Mouse (Mus musculus): Measurements from ENCODE around the gene Gm12185. TPM values are rescaled to one million over a fixed set of nuclear protein-coding genes. Genes with fewer than 3 reads are reported as not detected.
"Not testable (repeated sequence)": the region's sequence is repeated elsewhere in the genome, so short reads cannot be mapped to it uniquely, and the experiment has no call there.

Gene Gm12185
- polyA plus RNA-seq, 1 experiment from 2014 or later = not detected

- not testable (repeated sequence) for H3K9me3 ChIP-seq (ENCODE audit: control insufficient read depth, low read length); H3K4me3 ChIP-seq (ENCODE audit: low read length); H3K36me3 ChIP-seq (ENCODE audit: control insufficient read depth, insufficient read depth, low read length); H3K9ac ChIP-seq (ENCODE audit: low read length); ATAC-seq (ENCODE audit: low read depth); H3K4me2 ChIP-seq (ENCODE audit: low read depth, low read length); H3K27me3 ChIP-seq (ENCODE audit: control insufficient read depth, insufficient read depth, low read depth, low read length); H3K4me1 ChIP-seq (replicated peaks; ENCODE audit: control insufficient read depth, insufficient read depth, low read length); H3K27ac ChIP-seq (ENCODE audit: low read length)
- WGBS = 66% methylated on average over 6 of the region's 6 CpGs
These were observed 91.1 kb downstream of the Gm12185 start for GRCm38 (mm10) chr11:48900654-48901566.

DNA sequence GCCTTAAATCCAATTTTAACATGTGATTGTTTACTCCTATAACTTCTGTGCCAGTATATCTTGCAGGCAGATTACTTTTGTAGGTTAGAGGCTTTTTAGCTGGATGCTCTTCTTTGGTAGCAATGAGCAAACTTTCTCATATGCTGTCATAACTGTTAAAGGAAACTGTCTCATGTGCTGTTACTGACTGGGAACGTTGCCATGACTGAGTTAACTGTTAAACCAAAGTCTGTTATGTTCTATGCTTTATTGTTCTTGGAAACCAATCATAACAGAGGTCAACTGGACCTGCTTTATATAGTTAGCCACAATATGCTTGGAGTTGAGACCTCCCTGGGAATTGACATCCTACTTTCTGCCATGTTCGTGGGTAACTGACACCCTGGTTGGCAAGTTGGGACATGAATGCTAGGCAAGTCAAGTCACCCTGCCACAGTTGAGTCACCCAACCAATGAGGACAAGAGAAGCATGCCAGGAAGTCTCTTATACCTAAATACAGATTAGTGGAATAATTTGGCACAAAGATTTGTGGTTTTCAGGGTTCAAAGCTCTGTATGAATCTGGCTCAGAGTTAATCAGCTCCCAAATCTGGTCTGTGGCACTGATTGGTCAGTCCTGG is 93.1 kb downstream of the Gm12185 start:
- Histone ChIP-seq H3K4me2 (ENCODE audit: low read depth, low read length) (no peak overlapping the region), H3K36me3 (ENCODE audit: control insufficient read depth, insufficient read depth, low read length) (no peaks in the 10 kb centered on the region), H3K4me3 (ENCODE audit: low read length) (no peak overlapping the region), H3K9ac (ENCODE audit: low read length) (no peak overlapping the region), H3K27ac (ENCODE audit: low read length) (no peak overlapping the region), H3K4me1 (replicated peaks; ENCODE audit: control insufficient read depth, insufficient read depth, low read length) (no peaks in the 10 kb centered on the region), H3K9me3 (ENCODE audit: control insufficient read depth, low read length) (no peaks in the 10 kb centered on the region), H3K27me3 (ENCODE audit: control insufficient read depth, insufficient read depth, low read depth, low read length) (no peaks in the 10 kb centered on the region)
- no peak for ATAC-seq (ENCODE audit: low read depth)
- WGBS = 73% methylated on average over 2 of the region's 2 CpGs

DNA sequence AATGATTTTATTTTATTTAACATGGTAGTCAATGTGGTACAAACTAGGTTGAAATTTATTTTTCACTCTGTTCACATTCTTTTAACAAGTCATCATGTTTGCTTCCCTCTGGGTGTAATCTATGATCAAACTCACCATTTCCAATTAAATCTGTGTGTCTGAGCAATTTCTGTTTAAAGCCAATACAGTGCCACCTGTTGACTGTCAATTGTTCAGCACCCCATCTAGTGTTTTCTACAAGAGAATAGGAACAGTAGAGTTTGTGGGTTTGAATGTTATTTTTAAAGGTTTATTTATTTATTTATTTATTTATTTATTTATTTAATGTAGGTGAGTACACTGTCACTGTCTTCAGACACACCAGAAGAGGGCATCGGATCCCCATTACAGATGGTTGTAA is 115.3 kb downstream of the Gm12185 start:
- Histone ChIP-seq H3K9me3 (ENCODE audit: control insufficient read depth, low read length) (no peaks in the 10 kb centered on the region), H3K36me3 (ENCODE audit: control insufficient read depth, insufficient read depth, low read length) (no peaks in the 10 kb centered on the region), H3K4me2 (ENCODE audit: low read depth, low read length) (no peak overlapping the region), H3K27me3 (ENCODE audit: control insufficient read depth, insufficient read depth, low read depth, low read length) (no peaks in the 10 kb centered on the region), H3K27ac (ENCODE audit: low read length) (no peak overlapping the region), H3K9ac (ENCODE audit: low read length) (no peak overlapping the region), H3K4me3 (ENCODE audit: low read length) (no peak overlapping the region), H3K4me1 (replicated peaks; ENCODE audit: control insufficient read depth, insufficient read depth, low read length) (peaks cover 5% of the 10 kb centered on the region)
- 88% methylated on average over 1 of the region's 1 CpGs for WGBS
- ATAC-seq (ENCODE audit: low read depth) = no peak

DNA sequence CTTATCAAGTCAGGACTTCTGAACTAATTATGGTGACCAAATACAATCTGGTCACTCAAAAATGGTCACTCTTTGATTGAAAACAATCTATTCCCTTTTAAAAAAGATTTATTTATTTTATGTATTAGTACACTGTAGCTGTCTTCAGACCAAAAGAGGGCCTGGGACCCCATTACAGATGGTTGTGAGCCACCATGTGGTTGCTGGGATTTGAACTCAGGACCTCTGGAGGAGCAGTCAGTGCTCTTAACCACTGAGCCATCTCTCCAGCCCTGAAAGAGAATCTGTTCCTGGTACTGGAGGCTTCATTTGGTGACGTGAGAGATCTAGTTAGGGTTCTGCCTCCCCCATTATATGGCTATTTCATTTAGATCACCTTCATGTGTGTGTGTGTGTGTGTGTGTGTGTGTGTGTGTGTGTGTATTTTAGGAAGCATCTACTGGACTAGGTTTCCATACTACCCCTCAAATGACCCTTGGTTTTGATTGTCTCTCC is 116.6 kb downstream of the Gm12185 start:
- H3K9me3 ChIP-seq (ENCODE audit: control insufficient read depth, low read length); H3K4me2 ChIP-seq (ENCODE audit: low read depth, low read length); H3K36me3 ChIP-seq (ENCODE audit: control insufficient read depth, insufficient read depth, low read length); H3K4me1 ChIP-seq (replicated peaks; ENCODE audit: control insufficient read depth, insufficient read depth, low read length); H3K27me3 ChIP-seq (ENCODE audit: control insufficient read depth, insufficient read depth, low read depth, low read length); H3K27ac ChIP-seq (ENCODE audit: low read length); ATAC-seq (ENCODE audit: low read depth); H3K9ac ChIP-seq (ENCODE audit: low read length); H3K4me3 ChIP-seq (ENCODE audit: low read length): not testable (repeated sequence)
- 83% methylated on average over 1 of the region's 1 CpGs for WGBS

- WGBS = 1% methylated on average over 4 of the region's 4 CpGs
- H3K27me3 ChIP-seq (ENCODE audit: control insufficient read depth, insufficient read depth, low read depth, low read length) = no peaks in the 10 kb centered on the region
- H3K9me3 ChIP-seq (ENCODE audit: control insufficient read depth, low read length) = no peaks in the 10 kb centered on the region
- H3K27ac ChIP-seq (ENCODE audit: low read length) = no peak overlapping the region
- no peak overlapping the region for H3K9ac ChIP-seq (ENCODE audit: low read length)
- H3K36me3 ChIP-seq (ENCODE audit: control insufficient read depth, insufficient read depth, low read length) = no peaks in the 10 kb centered on the region
- H3K4me2 ChIP-seq (ENCODE audit: low read depth, low read length) = no peak overlapping the region
- no peak overlapping the region for H3K4me3 ChIP-seq (ENCODE audit: low read length)
- ATAC-seq (ENCODE audit: low read depth) = no peak
- H3K4me1 ChIP-seq (replicated peaks; ENCODE audit: control insufficient read depth, insufficient read depth, low read length) = peaks cover 12% of the 10 kb centered on the region
These were observed 117.6 kb downstream of the Gm12185 start for GRCm38 (mm10) chr11:48874465-48874864.

GRCm38 (mm10) chr11:48873591-48874290 is 118.3 kb downstream of the Gm12185 start:
- Histone ChIP-seq H3K36me3 (ENCODE audit: control insufficient read depth, insufficient read depth, low read length) (no peaks in the 10 kb centered on the region), H3K9me3 (ENCODE audit: control insufficient read depth, low read length) (no peaks in the 10 kb centered on the region), H3K27me3 (ENCODE audit: control insufficient read depth, insufficient read depth, low read depth, low read length) (no peaks in the 10 kb centered on the region), H3K27ac (ENCODE audit: low read length) (no peak overlapping the region), H3K9ac (ENCODE audit: low read length) (no peak overlapping the region), H3K4me3 (ENCODE audit: low read length) (no peak overlapping the region), H3K4me2 (ENCODE audit: low read depth, low read length) (no peak overlapping the region), H3K4me1 (replicated peaks; ENCODE audit: control insufficient read depth, insufficient read depth, low read length) (peaks cover 17% of the 10 kb centered on the region)
- 54% methylated on average over 10 of the region's 10 CpGs for WGBS
- no peak for ATAC-seq (ENCODE audit: low read depth)

DNA sequence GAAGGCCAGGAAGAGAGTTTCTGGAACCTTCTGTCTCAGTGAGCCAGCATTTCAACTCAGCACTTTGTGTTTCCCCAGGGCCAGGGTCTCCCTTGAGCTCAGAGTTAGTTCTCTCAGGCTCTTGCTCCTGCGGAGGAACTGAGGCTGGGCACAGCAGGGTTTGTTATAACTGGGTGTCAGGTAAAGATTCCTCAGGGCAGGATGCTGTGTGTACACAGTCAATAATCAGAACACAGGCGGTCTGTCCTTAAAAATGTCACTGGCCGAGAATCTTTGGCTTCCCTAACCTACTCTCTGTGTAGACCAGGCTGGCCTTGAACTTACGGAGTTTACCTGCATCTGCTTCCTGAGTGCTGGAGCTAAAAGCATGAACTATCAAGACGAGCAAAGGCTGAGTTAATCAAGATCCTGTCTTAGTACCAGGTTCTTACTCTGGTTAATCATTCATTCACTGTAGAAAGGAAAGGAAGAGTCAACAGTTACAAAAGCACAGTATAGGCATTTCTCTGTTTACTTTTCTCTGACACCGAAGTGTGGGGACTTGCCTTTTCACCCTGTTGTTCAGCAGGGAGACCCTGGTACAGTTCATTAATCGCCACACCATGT is 119.2 kb downstream of the Gm12185 start:
- Histone ChIP-seq H3K4me3 (ENCODE audit: low read length) (no peak overlapping the region), H3K9ac (ENCODE audit: low read length) (peak overlapping the region; percentile 76), H3K4me2 (ENCODE audit: low read depth, low read length) (peak overlapping the region; percentile 69), H3K27me3 (ENCODE audit: control insufficient read depth, insufficient read depth, low read depth, low read length) (no peaks in the 10 kb centered on the region), H3K27ac (ENCODE audit: low read length) (peak overlapping the region; percentile 71), H3K9me3 (ENCODE audit: control insufficient read depth, low read length) (no peaks in the 10 kb centered on the region), H3K4me1 (replicated peaks; ENCODE audit: control insufficient read depth, insufficient read depth, low read length) (peaks cover 17% of the 10 kb centered on the region), H3K36me3 (ENCODE audit: control insufficient read depth, insufficient read depth, low read length) (no peaks in the 10 kb centered on the region)
- no peak for ATAC-seq (ENCODE audit: low read depth)
- 62% methylated on average over 7 of the region's 7 CpGs for WGBS

- ATAC-seq (ENCODE audit: low read depth) = peak; percentile 52
- H3K27me3 ChIP-seq (ENCODE audit: control insufficient read depth, insufficient read depth, low read depth, low read length) = no peaks in the 10 kb centered on the region
- H3K9ac ChIP-seq (ENCODE audit: low read length) = peak overlapping the region; percentile 76
- WGBS = 6% methylated on average over 17 of the region's 17 CpGs
- no peaks in the 10 kb centered on the region for H3K36me3 ChIP-seq (ENCODE audit: control insufficient read depth, insufficient read depth, low read length)
- peaks cover 17% of the 10 kb centered on the region for H3K4me1 ChIP-seq (replicated peaks; ENCODE audit: control insufficient read depth, insufficient read depth, low read length)
- peak overlapping the region; percentile 71 for H3K27ac ChIP-seq (ENCODE audit: low read length)
- H3K4me3 ChIP-seq (ENCODE audit: low read length) = peak overlapping the region; percentile 64
- H3K9me3 ChIP-seq (ENCODE audit: control insufficient read depth, low read length) = no peaks in the 10 kb centered on the region
- H3K4me2 ChIP-seq (ENCODE audit: low read depth, low read length) = peak overlapping the region; percentile 69
These were observed 120.0 kb downstream of the Gm12185 start for GRCm38 (mm10) chr11:48871817-48872541.
